Mouse (Mus musculus): ENCODE results near the gene Farp1.

Gene Farp1

DNA sequence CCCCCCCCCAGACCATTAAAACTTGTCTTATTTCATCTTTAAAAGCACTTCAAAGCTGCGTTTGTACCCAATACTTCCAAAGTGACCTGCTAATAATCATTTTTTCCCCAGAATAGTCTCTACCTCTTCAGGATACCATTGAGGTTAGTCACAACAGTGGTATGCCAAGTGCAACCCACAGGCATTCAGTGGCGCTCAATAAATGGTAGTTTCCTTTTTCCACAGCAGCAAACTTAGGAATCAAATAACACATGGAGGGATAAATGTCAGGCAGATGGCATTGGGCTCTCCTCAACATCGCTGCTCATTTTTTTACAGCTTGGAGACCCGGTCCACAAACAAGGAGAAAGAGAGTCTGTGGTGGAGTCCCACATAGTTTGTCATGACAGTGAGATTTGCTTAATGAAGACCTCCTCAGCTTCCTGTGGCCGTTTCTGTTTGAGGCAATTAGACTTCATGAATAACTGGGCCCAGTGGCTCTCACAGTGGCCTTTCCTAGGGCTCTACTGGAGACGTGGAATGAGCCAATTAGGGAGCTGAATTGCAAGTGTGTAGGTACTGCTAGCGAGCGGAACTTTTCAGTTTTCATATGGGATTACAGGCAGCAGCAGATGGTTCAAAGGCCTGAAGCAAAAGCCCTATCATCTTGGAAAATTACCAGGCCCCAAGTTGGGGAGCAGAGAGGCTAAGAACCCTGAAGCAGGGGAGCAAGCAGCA lies 148.6 kb downstream of the Farp1 start:
- DNase-seq (ENCODE audit: low spot score), result no peak

DNA sequence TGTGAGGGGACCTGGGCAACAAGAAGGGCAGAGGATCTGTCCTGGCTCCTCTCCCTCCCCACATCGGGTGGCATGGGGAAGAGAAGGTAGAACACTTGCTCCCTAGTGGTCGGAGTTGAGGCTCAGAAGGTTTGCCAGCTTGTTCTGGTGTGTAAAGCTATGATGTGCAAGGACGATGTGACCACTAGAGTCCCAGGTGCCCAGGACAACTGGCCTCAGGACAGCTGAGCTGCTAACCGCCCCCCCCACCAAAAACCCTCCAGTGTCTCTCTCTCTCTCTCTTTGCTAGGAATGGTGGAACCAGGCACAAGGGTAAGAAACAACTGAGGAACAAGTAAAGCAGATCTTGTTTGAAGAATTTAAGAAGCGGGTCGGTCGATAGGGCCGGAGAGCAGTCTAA lies 149.4 kb downstream of the Farp1 start:
- no peak for DNase-seq (ENCODE audit: low spot score)

DNA sequence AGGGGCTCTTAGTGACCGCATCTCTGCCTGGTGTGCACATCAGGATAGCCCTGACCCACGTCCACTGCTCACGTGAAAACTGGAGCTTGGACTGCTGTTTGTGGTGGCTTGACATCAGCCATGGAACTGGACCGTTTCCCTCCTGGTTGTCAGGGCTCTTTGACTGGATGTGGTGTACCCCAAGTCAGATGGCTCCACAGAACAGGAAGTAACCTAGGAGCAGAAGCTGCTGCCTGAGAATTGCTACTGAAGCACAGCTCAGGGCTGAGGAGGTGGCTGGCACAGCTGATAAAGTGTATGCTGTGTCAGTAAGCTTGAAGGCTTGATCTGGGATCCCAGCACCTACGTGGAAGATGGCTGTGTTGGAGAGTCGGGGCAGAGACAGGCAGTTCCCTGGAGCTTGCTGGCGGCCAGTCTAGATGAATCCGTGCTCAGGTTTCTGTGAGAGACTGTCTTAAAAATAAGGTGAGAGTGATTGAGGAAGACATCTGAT lies 151.4 kb downstream of the Farp1 start:
- DNase-seq (ENCODE audit: low spot score), result no peak

DNA sequence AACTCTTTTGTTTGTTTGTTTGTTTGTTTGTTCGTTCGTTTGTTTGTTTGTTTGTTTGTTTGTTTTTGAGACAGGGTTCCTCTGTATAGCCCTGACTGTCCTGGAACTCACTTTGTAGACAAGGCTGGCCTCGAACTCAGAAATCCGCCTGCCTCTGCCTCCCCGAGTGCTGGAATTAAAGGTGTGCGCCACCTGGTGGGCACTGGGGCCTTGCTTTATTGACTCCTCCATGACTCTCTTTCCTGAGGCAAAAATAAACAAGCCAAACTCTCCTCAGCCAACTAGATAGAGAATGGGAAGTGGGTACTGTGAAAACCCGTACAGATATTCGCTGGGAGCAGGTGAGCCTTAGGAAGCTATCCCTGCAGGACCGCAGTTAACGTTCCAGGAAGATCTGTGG lies 154.8 kb downstream of the Farp1 start:
- DNase-seq (ENCODE audit: low spot score), result peak; percentile 33

DNA sequence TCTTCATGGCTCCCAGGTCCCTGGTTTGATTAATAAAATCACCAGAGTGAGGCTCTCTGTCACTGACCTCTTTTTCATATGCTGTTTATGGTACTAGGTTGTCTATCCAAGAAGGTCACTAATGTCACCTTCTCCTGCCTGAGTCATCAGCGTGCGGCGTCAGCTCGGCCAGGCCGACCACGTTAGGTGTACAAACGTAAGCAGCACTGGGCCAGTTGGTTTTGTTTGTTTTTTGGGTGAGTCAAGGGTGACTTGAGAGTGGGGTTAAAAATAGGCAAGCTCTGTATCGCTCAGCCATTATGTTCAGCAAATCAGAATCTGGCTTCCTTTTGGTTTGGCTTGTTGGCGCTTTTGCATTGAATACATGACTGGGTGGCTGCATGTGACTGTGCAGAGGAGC lies 155.4 kb downstream of the Farp1 start:
- peak; percentile 62 for DNase-seq (ENCODE audit: low spot score)

DNA sequence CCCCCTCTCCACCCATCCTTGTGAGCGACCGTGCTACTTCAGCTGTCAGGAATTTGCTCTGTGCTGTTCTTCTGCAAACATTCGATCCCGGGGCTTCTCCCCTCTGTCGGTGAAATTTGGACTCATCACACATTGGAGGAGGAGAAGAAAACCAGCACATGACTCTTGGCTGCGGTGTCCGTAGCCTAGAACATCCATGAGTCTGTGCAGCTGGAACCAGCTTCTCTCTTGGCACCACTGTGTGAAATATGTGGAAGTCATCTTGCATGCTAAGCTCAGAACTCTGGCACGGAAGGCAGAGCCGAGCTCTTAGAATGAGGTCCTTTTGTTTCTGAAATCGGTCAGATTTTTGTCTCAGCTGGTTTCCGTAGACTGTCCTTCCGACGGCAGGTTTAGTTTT lies 156.7 kb downstream of the Farp1 start:
- peak; percentile 73 for DNase-seq (ENCODE audit: low spot score)

DNA sequence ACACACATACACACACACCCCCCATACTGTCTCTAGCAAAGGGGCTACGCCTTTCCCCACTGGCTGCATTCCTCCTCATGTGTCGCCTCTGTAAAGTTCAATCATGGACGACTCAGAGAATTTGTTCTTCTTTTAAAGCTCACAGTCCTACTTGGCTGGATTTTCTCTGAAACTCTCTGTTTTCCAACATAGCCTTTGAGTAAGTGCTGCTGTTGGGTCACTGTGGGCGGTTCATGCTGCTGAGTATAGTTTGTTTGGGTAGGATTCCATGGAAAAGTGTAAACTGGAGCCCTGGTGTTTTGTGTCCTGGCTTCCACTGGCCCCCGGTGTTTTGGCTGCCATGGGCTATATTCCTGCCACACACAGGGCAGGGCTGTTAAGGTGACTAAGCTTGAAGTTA lies 157.4 kb downstream of the Farp1 start:
- DNase-seq (ENCODE audit: low spot score), result no peak

DNA sequence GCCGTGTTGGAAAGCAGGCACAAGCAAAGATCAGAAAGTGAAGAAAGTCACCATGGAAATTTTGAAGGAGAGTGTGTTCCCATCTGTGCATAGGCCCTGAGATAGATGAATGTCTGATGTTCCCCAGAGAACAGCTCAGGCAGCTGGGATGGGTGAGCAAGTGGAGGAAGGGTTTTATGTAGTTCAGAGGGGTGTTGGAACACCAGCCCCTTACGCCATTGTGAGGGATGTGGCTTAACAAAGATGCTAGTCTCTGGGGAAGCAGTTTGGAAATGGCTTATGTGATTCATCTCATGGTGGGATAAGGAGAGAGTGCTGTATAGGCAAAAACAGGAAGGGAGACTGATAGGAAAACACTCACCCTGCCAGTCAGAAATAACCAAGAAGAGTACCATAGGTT lies 159.0 kb downstream of the Farp1 start:
- DNase-seq (ENCODE audit: low spot score), result no peak

DNA sequence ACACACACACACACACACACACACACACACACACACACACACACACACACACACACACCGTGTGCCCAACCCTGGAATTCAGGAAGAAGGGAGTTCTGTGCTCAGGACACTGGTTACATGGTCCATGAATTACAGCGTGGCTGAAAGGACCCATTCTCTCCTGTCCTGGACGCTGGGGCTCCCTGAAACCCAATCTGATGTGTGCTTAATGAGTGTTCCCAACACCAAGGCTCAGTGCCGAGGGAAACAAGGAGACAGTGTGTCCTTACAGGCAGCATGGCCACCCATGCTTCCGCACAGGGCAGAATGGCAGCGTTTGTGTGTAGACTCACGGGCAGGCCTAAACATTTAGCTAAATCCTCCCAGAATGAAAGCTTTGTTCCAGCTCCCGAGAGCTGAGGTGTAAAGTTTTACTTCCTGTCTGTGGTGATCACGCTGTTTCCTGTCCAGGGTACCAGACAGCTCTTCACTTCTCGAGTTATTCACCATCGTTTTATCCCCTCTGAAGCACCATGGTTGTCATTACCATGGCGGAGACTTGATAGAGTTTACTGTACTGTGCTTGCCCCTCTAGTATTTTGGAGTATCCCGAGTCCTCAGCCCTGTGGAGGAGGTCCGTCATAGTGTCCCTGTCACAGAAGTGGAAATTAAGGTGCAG lies 164.0 kb downstream of the Farp1 start:
- DNase-seq (ENCODE audit: low spot score), result no peak

DNA sequence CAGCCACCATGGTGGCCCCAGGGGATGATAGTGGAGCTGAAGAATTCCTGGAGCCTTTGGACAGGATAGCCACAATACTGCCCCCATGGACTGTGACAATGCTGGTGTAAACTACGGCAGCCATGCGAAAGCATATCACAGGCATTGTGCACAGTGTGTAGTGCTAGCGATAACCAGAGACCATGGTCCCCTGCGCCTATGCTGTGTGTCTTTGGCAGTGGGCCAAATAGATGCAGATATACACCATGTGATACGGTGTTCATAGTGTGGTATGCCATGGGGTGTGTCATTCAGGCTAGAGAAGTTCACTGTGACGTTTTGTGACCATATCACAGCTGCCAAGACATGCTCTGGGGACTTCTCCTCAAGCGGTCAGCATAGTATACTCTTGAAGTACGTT lies 164.8 kb downstream of the Farp1 start:
- no peak for DNase-seq (ENCODE audit: low spot score)

DNA sequence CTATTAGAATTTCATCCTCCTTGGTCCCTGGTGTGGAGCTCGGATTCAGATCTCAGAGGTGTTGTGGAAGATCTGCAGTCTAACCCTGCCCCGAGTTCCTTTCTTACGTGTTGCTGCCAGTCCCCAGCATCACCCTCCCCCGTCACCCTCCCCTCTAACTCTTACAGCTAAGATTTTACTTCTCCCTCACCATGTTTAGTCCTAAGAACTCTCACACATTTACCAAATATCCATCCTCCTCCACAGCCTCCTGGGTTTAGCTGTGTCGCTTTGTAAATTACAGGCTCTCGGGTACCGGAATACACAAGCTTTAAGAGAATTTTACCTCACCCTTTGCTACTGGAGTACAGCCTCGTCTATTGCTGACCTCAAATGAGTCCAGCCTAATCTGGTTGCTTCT lies 165.4 kb downstream of the Farp1 start:
- no peak for DNase-seq (ENCODE audit: low spot score)

DNA sequence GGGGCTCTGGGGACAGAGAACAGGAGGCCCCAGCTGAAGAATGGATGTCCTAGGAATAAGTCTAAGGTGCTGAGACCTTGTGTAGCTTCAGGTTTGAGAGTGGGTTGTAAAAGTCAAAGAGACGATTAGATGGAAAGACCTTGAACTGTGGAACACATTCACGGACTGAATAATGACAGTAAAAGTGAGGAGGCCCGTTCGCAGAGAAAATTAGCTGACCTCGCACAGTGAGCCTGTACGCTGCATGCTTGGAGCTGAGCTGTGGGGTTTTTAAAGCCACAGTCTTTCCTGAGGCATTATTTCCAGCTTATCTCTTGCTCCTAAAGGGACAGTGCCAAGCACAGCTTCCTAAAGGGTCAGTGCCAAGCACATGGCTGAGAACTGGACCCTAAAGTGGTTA lies 166.2 kb downstream of the Farp1 start:
- no peak for DNase-seq (ENCODE audit: low spot score)

DNA sequence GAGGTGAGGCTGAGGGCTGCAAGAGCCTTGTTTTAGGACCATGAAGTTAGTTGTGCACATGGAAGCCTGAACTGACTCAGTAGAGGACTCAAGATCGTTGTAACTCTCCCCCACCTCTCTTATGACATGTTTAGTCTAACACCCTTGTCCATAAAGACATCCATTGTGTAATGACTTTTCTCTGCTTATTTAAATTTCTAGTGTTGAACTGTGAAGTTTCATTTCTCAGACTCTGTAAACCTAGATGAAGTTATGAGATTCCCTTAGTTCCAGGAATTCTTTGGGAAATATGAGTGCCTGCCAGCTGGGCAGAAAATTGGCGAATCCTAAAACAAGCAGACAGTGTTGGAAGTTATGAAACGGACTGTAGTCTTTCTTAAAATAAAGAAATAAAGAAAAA lies 170.5 kb downstream of the Farp1 start:
- DNase-seq (ENCODE audit: low spot score), result no peak

DNA sequence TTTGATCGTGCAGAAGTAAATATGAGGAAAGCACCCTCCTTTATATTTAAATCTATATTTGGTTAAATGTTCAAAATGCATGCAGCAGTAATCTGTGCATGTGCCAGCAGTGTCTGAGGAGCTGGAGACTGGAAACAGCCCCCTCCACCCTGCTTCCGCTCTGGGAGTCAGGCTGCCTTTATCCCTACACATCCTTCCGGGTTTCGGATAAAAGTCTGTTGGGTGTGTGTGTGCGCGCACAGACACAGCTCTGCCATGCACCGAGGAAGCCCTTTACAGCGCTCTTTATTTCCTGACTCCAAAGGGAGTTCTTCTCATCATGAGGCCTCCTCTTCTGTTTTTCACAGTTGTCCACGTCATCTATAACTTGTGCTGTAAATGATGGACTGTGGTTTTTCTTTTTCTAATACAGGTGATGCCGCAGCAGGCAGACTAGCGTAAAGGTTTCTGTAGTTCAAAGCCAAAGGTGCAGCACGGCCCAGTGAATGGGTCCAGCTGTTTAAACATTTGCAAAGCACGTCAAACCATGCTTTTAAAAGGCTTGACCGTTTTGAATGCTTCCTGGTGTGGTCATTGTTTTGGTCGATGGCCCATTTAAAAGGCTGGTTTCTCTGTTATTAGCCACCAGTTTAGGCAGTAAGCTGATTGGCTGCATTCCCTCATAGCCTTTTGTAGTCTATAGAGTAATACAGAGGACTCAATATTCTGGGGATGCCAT lies 172.6 kb downstream of the Farp1 start:
- no peak for DNase-seq (ENCODE audit: low spot score)

DNA sequence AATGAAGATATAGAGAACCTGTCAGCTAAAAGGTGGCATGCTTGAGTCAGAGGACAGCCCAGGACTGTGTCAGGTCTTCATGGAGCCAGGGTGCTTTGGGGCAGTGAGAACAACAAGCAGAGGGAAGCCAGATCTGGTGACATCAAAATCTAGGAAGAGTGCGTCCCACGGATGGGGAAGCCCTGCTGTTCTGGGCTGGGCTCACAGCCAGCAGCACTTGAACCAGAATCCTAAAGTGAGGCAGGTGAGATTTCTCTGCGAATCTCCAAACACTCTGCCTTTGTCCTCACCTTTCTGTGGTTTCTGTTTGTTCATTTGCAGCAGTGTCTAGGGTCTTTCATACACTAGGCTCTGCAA lies 173.1 kb downstream of the Farp1 start:
- DNase-seq (ENCODE audit: low spot score), result no peak

DNA sequence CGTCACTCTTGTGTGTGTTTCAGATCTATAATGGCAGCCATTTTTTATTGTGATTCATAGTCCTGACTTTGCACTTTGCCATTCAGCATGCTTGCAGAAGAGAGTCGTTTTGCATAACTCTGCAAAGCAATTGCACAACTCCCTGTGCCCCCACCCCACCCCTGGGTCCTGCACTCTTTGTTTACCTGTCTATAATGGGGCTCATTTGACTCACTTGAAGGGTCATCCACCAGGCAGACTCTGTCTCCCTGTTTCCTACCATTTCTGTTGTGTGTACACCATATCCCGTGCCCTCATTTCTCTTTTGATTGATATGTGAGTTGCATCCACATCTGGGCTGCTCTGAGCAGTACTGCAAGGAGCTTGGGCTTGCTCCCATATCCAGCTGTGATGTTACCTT lies 175.3 kb downstream of the Farp1 start:
- DNase-seq (ENCODE audit: low spot score), result peak; percentile 43

DNA sequence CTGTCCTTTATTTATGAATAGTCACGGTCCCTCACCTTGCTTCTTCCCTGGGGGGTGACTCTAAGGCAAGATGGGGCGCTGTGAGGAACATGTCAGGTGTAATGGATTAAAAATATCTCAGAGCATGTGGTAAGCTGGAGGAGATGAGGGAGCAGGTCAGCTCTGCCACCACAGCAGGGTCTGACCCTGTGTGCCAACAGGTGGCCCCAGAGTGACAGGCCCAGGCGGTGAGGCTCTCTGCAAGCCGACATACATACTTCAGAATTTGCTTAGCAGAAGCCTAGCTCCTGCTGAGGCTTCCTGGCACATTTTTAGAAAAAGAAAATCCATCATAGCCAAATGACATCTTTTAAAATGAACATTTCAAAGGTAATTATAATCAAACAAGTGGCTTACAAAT lies 178.7 kb downstream of the Farp1 start:
- no peak for DNase-seq (ENCODE audit: low spot score)

DNA sequence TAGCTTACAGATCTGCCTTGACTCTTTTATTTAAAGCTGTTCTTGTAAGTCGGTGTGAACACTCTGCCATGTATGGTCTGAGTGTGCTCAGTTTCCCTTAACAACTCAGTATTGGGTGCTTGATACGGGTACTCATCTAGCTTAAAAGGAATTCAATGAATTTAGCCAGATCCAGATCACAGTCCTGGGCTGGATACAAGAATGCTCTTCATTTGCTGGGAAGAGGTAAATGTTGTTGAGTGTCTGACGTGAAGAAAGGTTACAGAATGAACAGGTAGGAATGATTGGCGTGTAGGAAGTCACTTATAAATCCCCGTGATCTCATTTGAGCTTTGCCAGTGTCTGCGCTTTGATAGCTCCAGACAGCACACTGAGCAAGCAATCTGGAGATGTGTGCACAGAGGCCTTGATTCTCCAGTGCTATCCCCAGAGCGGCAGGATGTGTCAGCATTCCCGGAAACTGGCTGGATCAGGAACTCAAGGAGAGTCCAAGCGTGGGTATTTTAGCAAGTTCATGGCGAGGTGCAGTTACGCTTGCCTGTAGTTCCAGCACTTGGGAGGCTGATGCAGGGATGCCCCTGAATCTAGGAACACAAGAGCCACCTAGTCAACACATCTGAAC lies 179.7 kb downstream of the Farp1 start:
- peak; percentile 46 for DNase-seq (ENCODE audit: low spot score)

DNA sequence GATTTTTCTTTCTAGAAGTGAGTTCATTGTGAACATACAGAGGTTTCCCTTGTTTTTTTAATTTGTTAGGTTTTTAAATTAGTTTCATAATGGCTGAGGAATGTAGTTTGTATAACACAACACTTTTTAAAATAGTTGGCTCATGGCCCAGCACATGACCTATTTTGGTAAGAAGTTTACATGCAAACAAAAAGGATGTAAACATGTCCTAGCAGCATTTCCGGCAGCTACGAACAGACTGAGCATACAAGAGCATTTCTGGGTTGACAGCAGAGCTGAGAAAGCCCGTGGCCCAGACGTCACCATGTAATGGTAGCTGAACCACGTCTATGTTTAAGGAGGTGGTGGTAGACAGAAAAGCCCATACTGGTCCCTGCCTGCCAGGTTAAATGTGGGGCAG lies 180.8 kb downstream of the Farp1 start:
- no peak for DNase-seq (ENCODE audit: low spot score)

DNA sequence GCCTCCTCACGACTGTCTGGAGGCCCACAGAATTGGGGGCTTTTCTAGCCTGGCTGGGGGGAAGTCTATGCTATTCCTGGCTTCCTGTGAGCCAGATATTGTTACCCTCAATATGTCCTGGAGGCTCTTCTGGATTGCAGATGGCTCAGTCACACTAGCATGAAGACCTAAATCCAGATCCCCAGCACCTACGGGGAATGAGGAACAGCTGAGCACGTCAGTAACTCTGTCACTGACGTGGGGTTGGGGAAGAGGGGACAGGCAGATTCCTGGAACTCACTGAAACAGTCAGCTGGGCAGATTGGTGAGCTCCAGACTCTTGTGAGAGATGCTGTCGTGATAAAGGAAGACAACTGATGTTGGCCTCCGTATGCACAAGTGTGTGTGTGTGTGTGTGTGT lies 181.7 kb downstream of the Farp1 start:
- no peak for DNase-seq (ENCODE audit: low spot score)

DNA sequence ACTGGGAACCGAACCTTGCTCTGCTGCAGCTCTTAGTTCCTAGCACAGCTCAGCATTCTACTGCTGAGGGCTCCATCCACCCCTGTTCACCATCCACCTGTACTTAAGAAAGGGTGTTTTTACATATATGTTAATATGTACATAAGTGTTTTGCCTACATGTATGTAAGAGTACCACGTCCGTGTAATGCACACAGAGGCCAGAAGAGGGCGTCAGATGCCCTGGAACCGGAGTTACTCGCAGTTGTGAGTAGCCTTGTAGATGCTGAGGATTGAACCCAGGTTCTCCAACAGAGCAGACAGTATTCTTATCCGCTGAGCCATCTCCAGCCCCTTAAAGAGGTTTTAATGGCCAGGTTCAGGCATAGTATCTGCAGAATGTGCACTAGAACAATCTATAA lies 183.6 kb downstream of the Farp1 start:
- no peak for DNase-seq (ENCODE audit: low spot score)

DNA sequence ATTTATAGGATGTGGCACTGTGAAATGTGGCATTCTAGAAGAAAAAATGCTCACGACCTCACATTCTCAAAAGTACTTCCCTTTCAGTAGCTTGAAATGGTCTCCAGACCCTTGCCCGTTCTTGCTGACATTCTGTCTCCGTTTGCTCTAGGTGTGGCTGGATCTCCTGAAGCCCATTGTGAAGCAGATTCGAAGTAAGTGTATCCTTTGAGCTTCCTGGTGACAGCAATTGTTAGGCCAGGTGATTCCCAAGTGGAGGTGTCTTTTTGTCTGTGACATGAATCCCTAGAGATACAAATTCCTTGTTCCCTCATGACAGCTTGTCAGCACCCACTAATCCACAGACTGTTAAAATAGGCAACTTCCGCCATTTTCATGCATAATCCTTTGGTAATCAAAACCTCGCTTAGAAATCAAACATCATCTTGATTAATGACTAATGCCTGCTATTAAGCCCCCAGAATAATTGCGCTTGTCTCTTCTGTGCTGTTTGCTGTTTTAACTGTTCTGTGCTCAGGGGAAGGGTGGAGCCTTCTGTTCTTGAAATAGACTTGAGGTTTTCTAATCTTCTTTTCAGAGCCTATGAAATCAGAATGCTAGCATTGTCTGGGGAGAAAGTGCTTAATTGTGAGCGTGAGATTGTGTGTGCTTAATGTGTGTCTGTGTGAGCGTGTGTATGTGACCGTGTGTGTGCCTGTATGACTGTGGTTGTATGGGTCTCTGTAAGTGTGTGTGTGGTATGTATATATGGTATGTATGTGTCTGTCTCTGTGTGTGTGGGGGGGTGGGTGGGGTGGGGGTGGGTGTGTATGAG lies 184.4 kb downstream of the Farp1 start:
- no peak for DNase-seq (ENCODE audit: low spot score)

All from yolk sac, embryonic 10.5 days (tissue).